Mouse (Mus musculus): Measurements from ENCODE around the gene Grip1.

- TF ChIP-seq CTCF (IDR thresholded peaks at IDR 0.05; ENCODE audit: low read depth), result no peak
- no peak for TF ChIP-seq EP300 (IDR thresholded peaks at IDR 0.05; ENCODE audit: low read depth)
Observed at GRCm38 (mm10) chr10:119431801-119432200, 21.8 kb upstream of the Grip1 start.

Data from liver, postnatal 0 days (tissue).